Mouse (Mus musculus): ENCODE measurements around the gene Spata2l.
"Not testable (repeated sequence)": the region's sequence is repeated elsewhere in the genome, so short reads cannot be mapped to it uniquely, and the experiment has no call there.

Spata2l gene

GRCm38 (mm10) chr8:123202288-123202687, 33.7 kb downstream of the Spata2l start:
- DNase-seq (ENCODE audit: inconsistent age in 2 of 2, low spot score in 1 of 2): peak; percentile 64 to 91

- DNase-seq (ENCODE audit: inconsistent age in 2 of 2, low spot score in 1 of 2): no peak
Measured at GRCm38 (mm10) chr8:123199864-123200263, 36.2 kb downstream of the Spata2l start.

DNA sequence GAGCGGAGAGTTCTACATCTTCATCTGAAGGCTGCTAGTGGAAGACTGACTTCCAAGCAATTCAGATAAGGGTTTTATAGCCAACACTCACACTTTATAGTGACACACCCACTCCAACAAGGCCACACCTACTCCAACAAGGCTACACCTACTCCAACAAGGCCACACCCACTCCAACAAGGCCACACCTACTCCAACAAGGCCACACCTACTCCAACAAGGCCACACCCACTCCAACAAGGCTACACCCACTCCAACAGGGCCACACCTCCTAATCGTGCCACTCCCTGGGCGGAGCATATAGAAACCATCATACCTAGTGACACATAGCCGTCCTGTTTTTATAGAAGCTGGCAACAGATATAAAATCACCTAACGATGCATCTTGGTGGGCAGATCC, 39.0 kb downstream of the Spata2l start:
- DNase-seq (ENCODE audit: inconsistent age in 2 of 2, low spot score in 1 of 2): not testable (repeated sequence)

DNA sequence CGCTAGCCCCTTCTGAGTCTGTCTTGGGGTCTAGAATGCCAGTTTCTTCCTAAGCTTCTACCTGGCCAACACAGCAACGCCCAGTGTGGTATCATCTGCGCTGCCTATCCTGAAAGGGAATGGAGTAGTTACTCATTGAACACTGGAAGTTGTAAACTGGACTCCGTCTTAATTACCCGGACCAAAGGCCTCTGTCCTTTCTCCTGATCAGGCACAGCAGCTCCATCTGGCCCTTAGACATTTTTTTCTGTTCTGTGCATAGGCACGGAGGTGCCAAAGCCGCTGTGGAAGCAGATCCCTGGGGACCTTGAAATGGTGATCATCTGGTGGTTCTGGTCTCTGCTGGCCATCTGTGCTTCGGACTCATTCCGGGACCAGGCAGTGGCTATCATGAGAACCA, 42.3 kb downstream of the Spata2l start:
- no peak for DNase-seq (ENCODE audit: inconsistent age in 2 of 2, low spot score in 1 of 2)

DNA sequence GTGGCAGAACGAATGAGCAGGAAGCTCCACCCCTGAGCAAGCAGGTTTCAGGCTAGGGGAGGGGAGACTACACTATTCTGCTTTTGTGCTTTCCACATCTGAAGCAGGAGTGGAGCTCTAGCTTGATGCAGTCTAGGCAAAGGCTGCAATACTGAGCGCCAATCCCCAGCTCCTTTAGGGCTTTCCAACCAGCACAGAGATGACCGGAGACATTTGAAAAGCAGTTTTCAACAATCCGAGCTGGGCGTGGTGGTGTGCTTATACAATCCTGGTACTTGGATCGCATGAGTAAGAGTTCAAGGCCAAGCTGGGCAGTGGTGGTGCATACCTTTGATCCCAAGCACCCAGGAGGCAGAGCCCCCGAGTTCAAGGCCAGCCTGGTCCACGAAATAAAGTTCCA, 44.1 kb downstream of the Spata2l start:
- DNase-seq (ENCODE audit: inconsistent age in 2 of 2, low spot score in 1 of 2): peak in 1 of 2 experiments; percentile 46

- DNase-seq (ENCODE audit: inconsistent age in 2 of 2, low spot score in 1 of 2): peak; percentile 70 to 89
Measured at GRCm38 (mm10) chr8:123190678-123191077, 45.4 kb downstream of the Spata2l start.

GRCm38 (mm10) chr8:123188841-123189240, 47.2 kb downstream of the Spata2l start:
- DNase-seq (ENCODE audit: inconsistent age in 2 of 2, low spot score in 1 of 2): no peak

DNA sequence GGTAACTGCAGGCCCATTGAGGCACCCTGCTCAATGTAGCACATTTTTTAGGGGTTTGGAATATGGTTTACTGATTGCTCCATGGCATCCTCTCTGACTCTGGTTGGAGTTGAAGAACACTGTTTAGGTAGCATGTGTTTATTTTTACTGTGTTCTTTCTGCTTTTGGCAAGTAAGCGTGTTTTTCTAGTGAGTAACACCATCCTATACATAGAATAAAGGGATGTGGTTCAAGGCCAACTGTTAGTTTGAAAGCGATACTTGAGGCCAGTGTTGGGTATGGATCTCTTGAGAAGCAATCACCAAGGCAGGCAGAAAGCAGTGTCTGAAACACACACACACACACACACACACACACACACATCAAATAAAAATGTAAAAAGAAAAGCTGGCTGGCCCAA, 48.0 kb downstream of the Spata2l start:
- DNase-seq (ENCODE audit: inconsistent age in 2 of 2, low spot score in 1 of 2): no peak

DNA sequence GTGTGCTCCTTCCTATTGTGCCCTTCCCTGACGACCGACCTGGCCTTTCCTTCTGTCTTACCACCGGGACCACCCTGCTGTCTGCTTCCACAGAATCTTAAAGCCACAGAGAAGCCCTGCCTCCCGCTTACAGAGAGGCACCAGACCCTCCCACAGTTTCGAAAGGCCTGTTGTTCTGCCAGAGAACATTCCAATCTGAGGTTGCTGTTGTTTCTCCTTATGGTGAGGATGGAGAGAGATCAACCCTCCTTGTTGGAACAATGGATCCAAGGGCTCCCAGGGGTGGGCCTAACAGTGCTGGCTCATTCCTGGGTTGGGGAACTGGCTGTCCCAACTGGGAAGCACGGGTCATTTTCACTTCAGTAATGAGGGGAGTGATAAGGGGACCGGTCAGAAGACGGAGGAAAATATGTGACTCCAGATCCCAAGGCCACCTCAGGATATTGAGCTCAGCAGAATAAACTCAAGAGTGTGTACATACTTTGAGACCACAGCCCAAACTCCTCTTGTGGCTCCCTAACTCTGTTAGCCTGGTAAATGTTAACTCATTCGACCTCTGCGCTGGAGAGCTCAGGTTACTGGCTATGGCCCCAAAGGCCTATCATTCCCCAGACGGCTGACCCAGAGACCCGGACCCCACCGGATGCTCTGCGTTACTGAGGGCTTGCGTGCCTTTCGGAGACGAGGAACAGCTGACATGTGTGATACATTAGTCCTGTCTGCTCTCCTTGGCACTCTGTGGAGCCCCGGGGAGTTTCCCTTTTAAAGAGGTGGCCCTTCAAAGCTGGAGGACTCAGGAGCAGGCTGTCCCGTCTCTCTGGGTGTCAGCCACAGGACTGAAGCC, 50.2 kb downstream of the Spata2l start, which contains the start of gene Dpep1:
Gene Dpep1, plus strand, starts transcription at position 677 of the 844 bp plus-strand sequence.
- DNase-seq (ENCODE audit: inconsistent age in 2 of 2, low spot score in 1 of 2): peak in 1 of 2 experiments; percentile 54

- peak; percentile 57 to 77 for DNase-seq (ENCODE audit: inconsistent age in 2 of 2, low spot score in 1 of 2)
Measured at GRCm38 (mm10) chr8:123181391-123181790, 54.6 kb downstream of the Spata2l start.
